Mouse (Mus musculus) skeletal muscle tissue, postnatal 0 days (tissue): ENCODE measurements around the gene Olfr1264. TPM values are rescaled to one million over a fixed set of nuclear protein-coding genes. Genes with fewer than 3 reads are reported as not detected.

Experiments
- polyA plus RNA-seq: library from polyadenylated mRNA; unstranded; fragments of >200 nt; fragmentation: Nextera tagmentation; extraction: Ambion mirVana; gene quantifications from 2 replicates; pipeline ENCODE4 v1.2.1, GENCODE M21; 2015

The Olfr1264 gene
- polyA plus RNA-seq, result not detected in 2 replicates

DNA sequence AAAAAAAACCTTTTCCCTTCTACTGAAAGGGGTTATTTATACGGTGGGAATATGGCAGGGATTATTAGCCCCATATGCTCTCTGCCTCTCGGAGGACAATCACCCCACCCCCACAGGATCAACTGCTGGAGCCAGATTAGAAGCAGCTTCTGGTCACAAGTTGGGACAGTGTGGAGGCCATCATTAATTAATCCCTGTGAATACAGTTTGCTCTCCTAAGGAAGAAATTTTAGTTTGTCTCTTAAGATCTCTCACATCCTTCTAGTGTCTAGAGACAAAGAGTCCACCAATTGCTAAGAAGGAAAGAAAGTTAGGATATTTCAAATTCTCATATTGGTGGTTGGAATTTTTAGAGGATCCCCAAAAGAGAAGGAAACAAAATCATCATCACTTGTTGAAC, at the start of gene Olfr1264:
TSS of gene Olfr1264 (minus strand) at position 101 of the 400 bp plus-strand sequence.

DNA sequence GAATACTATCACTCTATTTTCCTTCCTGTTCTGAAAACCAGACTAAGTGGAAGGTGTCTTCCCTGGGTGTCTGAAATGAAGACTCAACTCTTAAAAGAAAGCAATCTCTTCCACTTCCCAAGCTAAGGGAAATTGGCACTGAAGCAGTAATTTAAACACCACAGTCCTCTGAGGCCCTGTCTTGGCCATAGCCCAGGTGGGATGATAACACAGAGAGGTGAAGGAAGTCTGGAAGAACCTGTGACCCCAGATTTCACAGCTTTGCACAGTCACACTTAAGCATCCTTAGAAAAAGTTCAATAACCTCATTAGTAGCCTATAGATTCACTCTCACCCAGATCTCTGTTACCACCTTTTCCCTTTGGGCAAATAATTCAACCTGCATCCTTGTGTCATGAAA, 38.1 kb upstream of the Olfr1264 start, which contains the start of gene Olfr140:
TSS of gene Olfr140 (minus strand) at position 101 of the 400 bp plus-strand sequence.

DNA sequence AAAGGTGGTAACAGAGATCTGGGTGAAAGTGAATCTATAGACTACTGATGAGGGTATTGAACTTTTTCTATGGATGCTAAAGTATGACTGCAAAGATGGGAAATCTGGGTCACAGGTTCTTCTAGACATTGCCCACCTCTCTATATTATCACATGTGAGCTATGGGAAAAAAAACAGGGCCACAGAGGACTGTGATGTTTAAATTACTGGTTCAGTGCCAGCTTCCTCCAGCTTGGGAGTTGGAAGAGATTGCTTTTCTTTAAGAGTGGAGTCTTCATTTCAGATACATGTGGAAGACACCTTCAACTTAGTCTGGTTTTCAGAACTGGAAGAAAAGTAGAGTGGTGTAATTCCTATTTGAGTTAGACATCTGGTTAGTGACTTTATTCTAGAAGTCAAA, 9.7 kb upstream of the Olfr1264 start, which contains the start of gene Olfr1265:
TSS of gene Olfr1265 (plus strand) at position 301 of the 400 bp plus-strand sequence.

GRCm38 (mm10) chr2:90011831-90012230, 13.5 kb downstream of the Olfr1264 start, which contains the start of gene Olfr1263:
Olfr1263 (plus strand) TSS chr2:90012131.

GRCm38 (mm10) chr2:89999845-90000244, 25.5 kb downstream of the Olfr1264 start, which contains the start of gene Olfr1262:
Olfr1262 (plus strand) TSS chr2:90000145.

GRCm38 (mm10) chr2:89990921-89991320, 34.5 kb downstream of the Olfr1264 start, which contains the start of gene Olfr1261:
Olfr1261 (plus strand) TSS chr2:89991221.

DNA sequence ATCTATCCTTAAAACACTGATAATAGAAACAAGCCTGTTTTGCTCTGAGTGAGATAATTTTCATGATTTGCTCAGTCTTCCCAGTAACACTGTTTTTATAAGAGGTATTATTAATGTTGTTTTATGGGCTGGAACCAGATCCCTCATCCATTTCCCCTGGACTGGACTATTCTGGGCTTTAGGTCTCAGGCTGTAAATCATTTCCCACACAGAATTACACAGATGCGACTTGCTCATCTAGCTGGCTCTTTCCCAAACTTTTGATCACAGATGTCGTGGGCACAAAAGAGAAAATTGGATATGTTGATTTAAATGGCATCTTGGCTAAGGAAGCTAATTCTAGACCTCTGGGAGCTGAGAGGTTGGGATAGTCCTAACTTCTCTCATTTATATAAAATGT, 51.2 kb downstream of the Olfr1264 start, which contains the start of gene Olfr1260:
TSS of gene Olfr1260 (plus strand) at position 157 of the 400 bp plus-strand sequence.

Other genes with a start within 250 kb of the Olfr1264 start
- not detected in 2 replicates for gene Olfr1254, start 232.0 kb downstream of the Olfr1264 start, polyA plus RNA-seq
- not detected in 2 replicates for gene Olfr1255, start 213.5 kb downstream of the Olfr1264 start, polyA plus RNA-seq
- not detected in 2 replicates for gene Olfr1256, start 184.0 kb downstream of the Olfr1264 start, polyA plus RNA-seq
- gene Olfr48, start 177.4 kb downstream of the Olfr1264 start, polyA plus RNA-seq, result not detected in 2 replicates
- not detected in 2 replicates for gene Olfr1257, start 147.1 kb downstream of the Olfr1264 start, polyA plus RNA-seq
- gene Olfr1258, start 98.3 kb downstream of the Olfr1264 start, polyA plus RNA-seq, result not detected in 2 replicates
- not detected in 2 replicates for gene Olfr1259, start 76.9 kb downstream of the Olfr1264 start, polyA plus RNA-seq
- not detected in 2 replicates for gene Olfr1260, start 51.2 kb downstream of the Olfr1264 start, polyA plus RNA-seq
- gene Olfr1261, start 34.4 kb downstream of the Olfr1264 start, polyA plus RNA-seq, result not detected in 2 replicates
- not detected in 2 replicates for gene Olfr1262, start 25.4 kb downstream of the Olfr1264 start, polyA plus RNA-seq
- gene Olfr1263, start 13.4 kb downstream of the Olfr1264 start, polyA plus RNA-seq, result not detected in 2 replicates
- gene Olfr1265, start 9.8 kb upstream of the Olfr1264 start, polyA plus RNA-seq, result not detected in 2 replicates
- not detected in 2 replicates for gene Olfr140, start 38.0 kb upstream of the Olfr1264 start, polyA plus RNA-seq
- gene Olfr1269, start 95.8 kb upstream of the Olfr1264 start, polyA plus RNA-seq, result not detected in 2 replicates
- gene Olfr32, start 116.7 kb upstream of the Olfr1264 start, polyA plus RNA-seq, result not detected in 2 replicates
- gene Olfr1270, start 127.5 kb upstream of the Olfr1264 start, polyA plus RNA-seq, result not detected in 2 replicates
- gene Olfr1506, start 198.9 kb upstream of the Olfr1264 start, polyA plus RNA-seq, result not detected in 2 replicates
- gene Olfr142, start 232.0 kb upstream of the Olfr1264 start, polyA plus RNA-seq, result not detected in 2 replicates
- gene Olfr1271, start 245.5 kb upstream of the Olfr1264 start, polyA plus RNA-seq, result not detected in 2 replicates